8 mouse cellular contexts compared by ENCODE assay signal in the genomic region with DNA sequence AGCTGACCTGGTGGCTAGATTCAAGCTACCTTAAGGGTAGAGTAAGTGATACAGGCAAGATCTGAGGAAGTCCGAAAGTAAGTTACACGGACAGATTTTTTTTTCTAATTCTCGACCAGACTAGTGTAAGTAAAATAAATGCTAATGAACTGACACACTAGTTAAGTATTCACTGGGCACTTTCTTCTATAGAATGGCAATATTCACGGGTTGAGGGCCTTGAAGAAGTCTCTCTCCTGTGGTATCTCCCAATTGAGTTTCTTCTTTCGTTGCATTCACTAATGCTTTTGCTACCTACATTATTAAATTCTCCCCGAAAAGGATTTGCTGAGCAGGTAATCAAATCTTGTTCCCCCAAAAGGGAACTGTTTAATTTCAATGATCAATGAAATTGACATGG. TPM values are rescaled to one million over a fixed set of nuclear protein-coding genes. Genes with fewer than 3 reads are reported as not detected.
DNase-seq lines count a peak whose midpoint lies in the region; ATAC-seq lines count a peak whose summit lies in the region.

No protein-coding gene starts in this region.

- ATAC-seq in heart, embryonic 16.5 days (replicated peaks; ENCODE audit: extremely low read depth, insufficient read depth, low FRiP score) = no peak
- ATAC-seq in midbrain, embryonic 11.5 days (ENCODE audit: low FRiP score) = no peak

- intact Hi-C loops in heart, postnatal 14 days (cut with DNase I) = loop anchor here (5.0 kb wide), 2 partner anchors 62 to 142 kb away; no protein-coding TSS in a partner anchor

- H3K4me1 ChIP-seq in heart, embryonic 16.5 days (ENCODE audit: control insufficient read depth, insufficient read depth, low read length) = peaks cover 21% of the 10 kb centered on the region
- peaks cover 26% of the 10 kb centered on the region for H3K4me1 ChIP-seq in hindbrain, embryonic 10.5 days (replicated peaks)
- peaks cover 10% of the 10 kb centered on the region for H3K4me1 ChIP-seq in midbrain, embryonic 11.5 days (ENCODE audit: control insufficient read depth, insufficient read depth, low read length)

- H3K27me3 ChIP-seq in heart, embryonic 16.5 days (ENCODE audit: control insufficient read depth, insufficient read depth, low read length) = no peaks in the 10 kb centered on the region
- no peaks in the 10 kb centered on the region for H3K27me3 ChIP-seq in hindbrain, embryonic 10.5 days (ENCODE audit: insufficient read depth, poor library complexity, severe bottlenecking)
- H3K27me3 ChIP-seq in midbrain, embryonic 11.5 days (ENCODE audit: control insufficient read depth, insufficient read depth, low read length) = no peaks in the 10 kb centered on the region

- 18% methylated on average over 6 of the region's 6 CpGs for WGBS in heart, embryonic 16.5 days
- WGBS in hindbrain, embryonic 10.5 days = 33% methylated on average over 6 of the region's 6 CpGs
- WGBS in midbrain, embryonic 11.5 days = 27% methylated on average over 6 of the region's 6 CpGs

- DNase-seq in heart, postnatal 14 days = no peak
- peak; percentile 10 for DNase-seq in MEL-GATA-1-ER (ENCODE audit: extremely low read depth, low read depth)
- DNase-seq in hindbrain, embryonic 10.5 days (ENCODE audit: low spot score) = no peak
- peak; percentile 87 for DNase-seq in midbrain, embryonic 11.5 days (ENCODE audit: low spot score, missing footprints)
- DNase-seq in ovary, postnatal 10 days (ENCODE audit: low spot score) = no peak
- no peak for DNase-seq in kidney, adult 8-10 months
- DNase-seq in left cerebral cortex, adult 18-20 months (ENCODE audit: low spot score in 2 of 2) = no peak

- no peaks in the 10 kb centered on the region for H3K9me3 ChIP-seq in heart, embryonic 16.5 days (replicated peaks; ENCODE audit: control insufficient read depth, low read length)
- no peaks in the 10 kb centered on the region for H3K9me3 ChIP-seq in hindbrain, embryonic 10.5 days
- no peaks in the 10 kb centered on the region for H3K9me3 ChIP-seq in midbrain, embryonic 11.5 days (ENCODE audit: control insufficient read depth, low read length)

- no peak overlapping the region for H3K27ac ChIP-seq in heart, embryonic 16.5 days (ENCODE audit: low read length)
- H3K27ac ChIP-seq in hindbrain, embryonic 10.5 days = peak overlapping the region; percentile 96
- H3K27ac ChIP-seq in midbrain, embryonic 11.5 days (ENCODE audit: low read depth, low read length) = no peak overlapping the region

- H3K36me3 ChIP-seq in heart, embryonic 16.5 days (ENCODE audit: control insufficient read depth, insufficient read depth) = no peaks in the 10 kb centered on the region
- no peaks in the 10 kb centered on the region for H3K36me3 ChIP-seq in hindbrain, embryonic 10.5 days
- no peaks in the 10 kb centered on the region for H3K36me3 ChIP-seq in midbrain, embryonic 11.5 days (ENCODE audit: control insufficient read depth, insufficient read depth, low read length)

- H3K4me2 ChIP-seq in heart, embryonic 16.5 days (ENCODE audit: low read depth, low read length) = peak overlapping the region; percentile 77
- H3K4me2 ChIP-seq in midbrain, embryonic 11.5 days = peak overlapping the region; percentile 77

- peak overlapping the region; percentile 97 for H3K4me3 ChIP-seq in heart, embryonic 16.5 days (ENCODE audit: low read length)
- H3K4me3 ChIP-seq in hindbrain, embryonic 10.5 days = peak overlapping the region; percentile 81
- peak overlapping the region; percentile 28 for H3K4me3 ChIP-seq in midbrain, embryonic 11.5 days (ENCODE audit: low read depth, low read length)

- H3K9ac ChIP-seq in heart, embryonic 16.5 days (ENCODE audit: low read length) = peak overlapping the region; percentile 97
- peak overlapping the region; percentile 40; the same call in 1 of the 2 replicates for H3K9ac ChIP-seq in midbrain, embryonic 11.5 days (ENCODE audit: low read length)

RNA-seq across cellular contexts. Expression of gene Prkci, which starts 0.7 kb away (rescaled TPM):
- 16.9 and 17.1 TPM in 2 replicates for polyA plus RNA-seq in heart, embryonic 16.5 days (2015; fragmentation: Nextera tagmentation; extraction: Ambion mirVana)
- 10 to 100 TPM; 17.6 to 18.0 TPM for total RNA-seq in heart, postnatal 14 days (2021)
- 23.9 and 36.4 TPM in 2 replicates for polyA plus RNA-seq in hindbrain, embryonic 10.5 days (2016; fragmentation: Nextera tagmentation; extraction: Ambion mirVana)
- 37.9 and 41.9 TPM in 2 replicates for polyA plus RNA-seq in midbrain, embryonic 11.5 days (2014; fragmentation: Nextera tagmentation; extraction: Ambion mirVana)
- total RNA-seq in left cerebral cortex, adult 18-20 months (2021) = 10 to 100 TPM; 64.8 to 66.3 TPM

RNA-seq across cellular contexts. Expression of gene Phc3, which starts 25.6 kb away (rescaled TPM):
- 5.6 and 5.8 TPM in 2 replicates for polyA plus RNA-seq in heart, embryonic 16.5 days (2015; fragmentation: Nextera tagmentation; extraction: Ambion mirVana)
- 10 to 100 TPM; 17.4 to 20.7 TPM for total RNA-seq in heart, postnatal 14 days (2021)
- 4.1 and 5.0 TPM in 2 replicates for polyA plus RNA-seq in hindbrain, embryonic 10.5 days (2016; fragmentation: Nextera tagmentation; extraction: Ambion mirVana)
- 3.9 and 4.6 TPM in 2 replicates for polyA plus RNA-seq in midbrain, embryonic 11.5 days (2014; fragmentation: Nextera tagmentation; extraction: Ambion mirVana)
- total RNA-seq in left cerebral cortex, adult 18-20 months (2021) = 10 to 100 TPM; 36.5 to 37.4 TPM

Comparison
In these comparisons a context has a peak if more than half of its experiments do, and no peak if none do; other contexts are left out.
1. H3K4me3 ChIP-seq: peak in every context shown above with its lines; median percentile 97 in heart, embryonic 16.5 days; 81 in hindbrain, embryonic 10.5 days; 28 in midbrain, embryonic 11.5 days.
2. DNase-seq: peak in MEL-GATA-1-ER (single experiment) and midbrain, embryonic 11.5 days (single experiment); none in heart, postnatal 14 days (0 of 2), hindbrain, embryonic 10.5 days (single experiment), ovary, postnatal 10 days (single experiment), kidney, adult 8-10 months (0 of 2) and left cerebral cortex, adult 18-20 months (0 of 2).